Mouse (Mus musculus): ENCODE results near the gene Palmd. TPM values are rescaled to one million over a fixed set of nuclear protein-coding genes. Genes with fewer than 3 reads are reported as not detected.

Gene Palmd
- polyA plus RNA-seq, 2 experiments: 12.4 to 19.0 TPM

- Histone ChIP-seq H3K9me3 (ENCODE audit: control insufficient read depth, low read length) (no peaks in the 10 kb centered on the region), H3K9ac (ENCODE audit: low read depth, low read length, severe bottlenecking) (no peak overlapping the region), H3K4me1 (ENCODE audit: control insufficient read depth, insufficient read depth, low read length) (no peaks in the 10 kb centered on the region), H3K27me3 (ENCODE audit: control insufficient read depth, insufficient read depth, low read length) (no peaks in the 10 kb centered on the region), H3K36me3 (ENCODE audit: control insufficient read depth, insufficient read depth, low read length) (no peaks in the 10 kb centered on the region), H3K27ac (replicated peaks; ENCODE audit: low read depth, low read length) (no peak overlapping the region), H3K4me2 (replicated peaks; ENCODE audit: low read depth, low read length, severe bottlenecking) (no peak overlapping the region), H3K4me3 (replicated peaks; ENCODE audit: low read length) (no peak overlapping the region)
- DNase-seq (ENCODE audit: low spot score) (no peak), ATAC-seq (ENCODE audit: low FRiP score, low read depth) (no peak)
- 19% methylated on average over 3 of the region's 3 CpGs for WGBS
- no peak for TF ChIP-seq POLR2A (IDR thresholded peaks at IDR 0.05; ENCODE audit: borderline replicate concordance, extremely low read depth, insufficient read depth, insufficient read length)
Measured at GRCm38 (mm10) chr3:116870372-116870771, 98.4 kb downstream of the Palmd start.

Other genes starting within 250 kb of the Palmd start
- gene Agl, start 160.8 kb downstream of the Palmd start, polyA plus RNA-seq (2012; rRNA removed): 16.0 and 18.0 TPM in 2 replicates
- gene Agl, start 160.8 kb downstream of the Palmd start, polyA plus RNA-seq (2014; fragmentation: Nextera tagmentation; extraction: Ambion mirVana): 25.1 and 26.9 TPM in 2 replicates
- gene Frrs1, start 109.5 kb downstream of the Palmd start, polyA plus RNA-seq (2012; rRNA removed): 6.4 and 8.2 TPM in 2 replicates
- gene Frrs1, start 109.5 kb downstream of the Palmd start, polyA plus RNA-seq (2014; fragmentation: Nextera tagmentation; extraction: Ambion mirVana): 12.4 and 13.2 TPM in 2 replicates
- not detected in 2 replicates for gene 4930455H04Rik, start 720 bp downstream of the Palmd start, polyA plus RNA-seq (2012; rRNA removed)
- gene 4930455H04Rik, start 720 bp downstream of the Palmd start, polyA plus RNA-seq (2014; fragmentation: Nextera tagmentation; extraction: Ambion mirVana): not detected in 2 replicates

Measured in limb, embryonic 14.5 days (tissue).